Mouse (Mus musculus): ENCODE results near the gene Ric1.

Ric1 gene

GRCm38 (mm10) chr19:29521637-29522435 lies at the start of gene Ric1:
TSS of gene Ric1 (plus strand) at chr19:29522282.
- Histone ChIP-seq H3K27me3 (ENCODE audit: insufficient read depth, low read length) (no peaks in the 10 kb centered on the region), H3K9me3 (ENCODE audit: low read length) (no peaks in the 10 kb centered on the region), H3K36me3 (ENCODE audit: insufficient read depth, low read length) (peaks cover 7% of the 10 kb centered on the region; the same call in 1 of the 2 replicates), H3K4me3 (replicated peaks; ENCODE audit: low read length) (peak within 1 kb of the TSS; percentile 94), H3K4me1 (replicated peaks; ENCODE audit: low read depth, low read length) (peaks cover 30% of the 10 kb centered on the region)
- TF ChIP-seq POU5F1 (IDR thresholded peaks at IDR 0.05; ENCODE audit: borderline replicate concordance, low read length) (no peak), CTCF (conservative IDR thresholded peaks at IDR 0.05; ENCODE audit: low read length) (no peak), NANOG (IDR thresholded peaks at IDR 0.05; ENCODE audit: borderline replicate concordance, low read length) (no peak)

GRCm38 (mm10) chr19:29472424-29472823 lies 49.7 kb upstream of the Ric1 start:
- no peaks in the 10 kb centered on the region; the same call in 1 of the 2 replicates for H3K27me3 ChIP-seq (ENCODE audit: insufficient read depth, low read length)
- no peak overlapping the region for H3K4me3 ChIP-seq (replicated peaks; ENCODE audit: low read length)
- H3K4me1 ChIP-seq (replicated peaks; ENCODE audit: low read depth, low read length) = peaks cover 8% of the 10 kb centered on the region
- no peaks in the 10 kb centered on the region for H3K9me3 ChIP-seq (ENCODE audit: low read length)
- H3K36me3 ChIP-seq (ENCODE audit: insufficient read depth, low read length) = no peaks in the 10 kb centered on the region
- no peak for TF ChIP-seq NANOG (IDR thresholded peaks at IDR 0.05; ENCODE audit: borderline replicate concordance, low read length)
- no peak for TF ChIP-seq CTCF (conservative IDR thresholded peaks at IDR 0.05; ENCODE audit: low read length)
- TF ChIP-seq POU5F1 (IDR thresholded peaks at IDR 0.05; ENCODE audit: borderline replicate concordance, low read length) = no peak

GRCm38 (mm10) chr19:29472946-29473345 lies 49.1 kb upstream of the Ric1 start:
- Histone ChIP-seq H3K36me3 (ENCODE audit: insufficient read depth, low read length) (no peaks in the 10 kb centered on the region), H3K4me3 (replicated peaks; ENCODE audit: low read length) (no peak overlapping the region), H3K27me3 (ENCODE audit: insufficient read depth, low read length) (no peaks in the 10 kb centered on the region; the same call in 1 of the 2 replicates), H3K4me1 (replicated peaks; ENCODE audit: low read depth, low read length) (peaks cover 8% of the 10 kb centered on the region), H3K9me3 (ENCODE audit: low read length) (no peaks in the 10 kb centered on the region)
- no peak for TF ChIP-seq CTCF (conservative IDR thresholded peaks at IDR 0.05; ENCODE audit: low read length)
- TF ChIP-seq POU5F1 (IDR thresholded peaks at IDR 0.05; ENCODE audit: borderline replicate concordance, low read length) = no peak
- no peak for TF ChIP-seq NANOG (IDR thresholded peaks at IDR 0.05; ENCODE audit: borderline replicate concordance, low read length)

GRCm38 (mm10) chr19:29474803-29475202 lies 47.3 kb upstream of the Ric1 start:
- TF ChIP-seq POU5F1 (IDR thresholded peaks at IDR 0.05; ENCODE audit: borderline replicate concordance, low read length) = no peak
- Histone ChIP-seq H3K27me3 (ENCODE audit: insufficient read depth, low read length) (peaks cover 3% of the 10 kb centered on the region; the same call in 1 of the 2 replicates), H3K4me3 (replicated peaks; ENCODE audit: low read length) (no peak overlapping the region), H3K4me1 (replicated peaks; ENCODE audit: low read depth, low read length) (peaks cover 8% of the 10 kb centered on the region), H3K9me3 (ENCODE audit: low read length) (no peaks in the 10 kb centered on the region), H3K36me3 (ENCODE audit: insufficient read depth, low read length) (no peaks in the 10 kb centered on the region)

GRCm38 (mm10) chr19:29475210-29475620 lies 46.9 kb upstream of the Ric1 start:
- no peaks in the 10 kb centered on the region for H3K36me3 ChIP-seq (ENCODE audit: insufficient read depth, low read length)

GRCm38 (mm10) chr19:29478598-29478997 lies 43.5 kb upstream of the Ric1 start:
- H3K9me3 ChIP-seq (ENCODE audit: low read length) = no peaks in the 10 kb centered on the region
- TF ChIP-seq NANOG (IDR thresholded peaks at IDR 0.05; ENCODE audit: borderline replicate concordance, low read length) = no peak
- no peak for TF ChIP-seq CTCF (conservative IDR thresholded peaks at IDR 0.05; ENCODE audit: low read length)
- TF ChIP-seq POU5F1 (IDR thresholded peaks at IDR 0.05; ENCODE audit: borderline replicate concordance, low read length) = no peak
- no peaks in the 10 kb centered on the region for H3K4me1 ChIP-seq (replicated peaks; ENCODE audit: low read depth, low read length)
- no peaks in the 10 kb centered on the region for H3K36me3 ChIP-seq (ENCODE audit: insufficient read depth, low read length)
- no peak overlapping the region for H3K4me3 ChIP-seq (replicated peaks; ENCODE audit: low read length)
- 0 out of 2 replicates have a peak, but pooled peaks cover 3% of the 10 kb centered on the region for H3K27me3 ChIP-seq (ENCODE audit: insufficient read depth, low read length)

More at GRCm38 (mm10) chr19:29475210-29475620, 46.9 kb upstream of the Ric1 start:
- Histone ChIP-seq H3K4me1 (replicated peaks; ENCODE audit: low read depth, low read length) (peaks cover 7% of the 10 kb centered on the region), H3K4me3 (replicated peaks; ENCODE audit: low read length) (no peak overlapping the region), H3K9me3 (ENCODE audit: low read length) (no peaks in the 10 kb centered on the region), H3K27me3 (ENCODE audit: insufficient read depth, low read length) (peaks cover 3% of the 10 kb centered on the region; the same call in 1 of the 2 replicates)
- TF ChIP-seq NANOG (IDR thresholded peaks at IDR 0.05; ENCODE audit: borderline replicate concordance, low read length) = no peak
- no peak for TF ChIP-seq POU5F1 (IDR thresholded peaks at IDR 0.05; ENCODE audit: borderline replicate concordance, low read length)
- TF ChIP-seq CTCF (conservative IDR thresholded peaks at IDR 0.05; ENCODE audit: low read length) = no peak

GRCm38 (mm10) chr19:29481578-29481977 lies 40.5 kb upstream of the Ric1 start:
- TF ChIP-seq NANOG (IDR thresholded peaks at IDR 0.05; ENCODE audit: borderline replicate concordance, low read length) (no peak), POU5F1 (IDR thresholded peaks at IDR 0.05; ENCODE audit: borderline replicate concordance, low read length) (no peak)
- H3K4me1 ChIP-seq (replicated peaks; ENCODE audit: low read depth, low read length) = no peaks in the 10 kb centered on the region

GRCm38 (mm10) chr19:29482148-29482547 lies 39.9 kb upstream of the Ric1 start:
- TF ChIP-seq POU5F1 (IDR thresholded peaks at IDR 0.05; ENCODE audit: borderline replicate concordance, low read length) (no peak), CTCF (conservative IDR thresholded peaks at IDR 0.05; ENCODE audit: low read length) (no peak), NANOG (IDR thresholded peaks at IDR 0.05; ENCODE audit: borderline replicate concordance, low read length) (no peak)
- Histone ChIP-seq H3K4me3 (replicated peaks; ENCODE audit: low read length) (no peak overlapping the region), H3K36me3 (ENCODE audit: insufficient read depth, low read length) (no peaks in the 10 kb centered on the region), H3K4me1 (replicated peaks; ENCODE audit: low read depth, low read length) (no peaks in the 10 kb centered on the region), H3K27me3 (ENCODE audit: insufficient read depth, low read length) (0 out of 2 replicates have a peak, but pooled peaks cover 3% of the 10 kb centered on the region), H3K9me3 (ENCODE audit: low read length) (no peaks in the 10 kb centered on the region)

More at GRCm38 (mm10) chr19:29481578-29481977, 40.5 kb upstream of the Ric1 start:
- H3K4me3 ChIP-seq (replicated peaks; ENCODE audit: low read length) = no peak overlapping the region
- 0 out of 2 replicates have a peak, but pooled peaks cover 3% of the 10 kb centered on the region for H3K27me3 ChIP-seq (ENCODE audit: insufficient read depth, low read length)
- H3K36me3 ChIP-seq (ENCODE audit: insufficient read depth, low read length) = no peaks in the 10 kb centered on the region
- H3K9me3 ChIP-seq (ENCODE audit: low read length) = no peaks in the 10 kb centered on the region

Data from E14TG2a.4 (cell line).